ENCODE assay signal across 14 mouse cellular contexts in genomic region chr1:176944458-176945174, GRCm38 (mm10).
DNase-seq lines count a peak whose midpoint lies in the region; ATAC-seq and TF ChIP-seq lines count a peak whose summit lies in the region.
"Had no signal": no experiment of that assay in that cellular context is flagged by ENCODE, and none has a peak within 500 bp of the region (broad histone marks: within the 10 kb centered on the region; RNA-seq: fewer than 3 reads in every experiment).

No protein-coding gene starts in this region.

- no peaks in the 10 kb centered on the region for H3K9me3 ChIP-seq in hindbrain, postnatal 0 days (ENCODE audit: low read length)
- H3K9me3 ChIP-seq in hindbrain, embryonic 14.5 days (ENCODE audit: control insufficient read depth, low read length): no peaks in the 10 kb centered on the region
- H3K9me3 ChIP-seq: hindbrain, embryonic 12.5 days had no signal

- no peaks in the 10 kb centered on the region for H3K27me3 ChIP-seq in hindbrain, postnatal 0 days (ENCODE audit: insufficient read depth, low read length)
- no peaks in the 10 kb centered on the region for H3K27me3 ChIP-seq in hindbrain, embryonic 14.5 days (ENCODE audit: control insufficient read depth, insufficient read depth, low read length)
- H3K27me3 ChIP-seq: hindbrain, embryonic 12.5 days; Patski had no signal

- ATAC-seq in hindbrain, postnatal 0 days: no peak
- no peak for ATAC-seq in hindbrain, embryonic 14.5 days (ENCODE audit: low FRiP score)
- ATAC-seq in activated CD4-positive, CD25-positive, alpha-beta regulatory T cell, adult 4 months: peak; percentile 10
- peak; percentile 70 for ATAC-seq in granulocyte monocyte progenitor cell, adult 5-6 weeks (replicated peaks; ENCODE audit: poor library complexity, severe bottlenecking)
- ATAC-seq: Patski had no signal

- H3K4me2 ChIP-seq in hindbrain, postnatal 0 days (ENCODE audit: low read depth, low read length): no peak overlapping the region
- no peak overlapping the region for H3K4me2 ChIP-seq in hindbrain, embryonic 14.5 days (replicated peaks)
- H3K4me2 ChIP-seq: hindbrain, embryonic 12.5 days had no signal

- no peak for DNase-seq in hindbrain, postnatal 0 days (ENCODE audit: low spot score)
- DNase-seq in hindbrain, embryonic 14.5 days (ENCODE audit: low spot score): no peak
- DNase-seq in thymus, postnatal 0 days (ENCODE audit: low spot score): peak; percentile 26
- no peak for DNase-seq in ovary, postnatal 10 days (ENCODE audit: low spot score)
- no peak for DNase-seq in MN1 (ENCODE audit: low spot score)
- no peak for DNase-seq in layer of hippocampus, postnatal 36 days
- DNase-seq: kidney, adult 8-10 months; left cerebral cortex, postnatal 4 days had no signal

- no peak overlapping the region for H3K9ac ChIP-seq in hindbrain, postnatal 0 days (replicated peaks; ENCODE audit: low read length)
- no peak overlapping the region for H3K9ac ChIP-seq in hindbrain, embryonic 14.5 days
- H3K9ac ChIP-seq: hindbrain, embryonic 12.5 days; liver, embryonic 14.5 days had no signal

- 62% methylated on average over 8 of the region's 8 CpGs for WGBS in hindbrain, postnatal 0 days
- WGBS in hindbrain, embryonic 14.5 days: 65% methylated on average over 8 of the region's 8 CpGs

- no peak overlapping the region for H3K4me3 ChIP-seq in hindbrain, postnatal 0 days (ENCODE audit: low read length)
- H3K4me3 ChIP-seq in hindbrain, embryonic 14.5 days (replicated peaks; ENCODE audit: low read length): no peak overlapping the region
- H3K4me3 ChIP-seq: hindbrain, embryonic 12.5 days had no signal

- no peaks in the 10 kb centered on the region for H3K36me3 ChIP-seq in hindbrain, postnatal 0 days (ENCODE audit: insufficient read depth, low read length)
- H3K36me3 ChIP-seq in hindbrain, embryonic 14.5 days (replicated peaks; ENCODE audit: control insufficient read depth, insufficient read depth): no peaks in the 10 kb centered on the region
- H3K36me3 ChIP-seq: hindbrain, embryonic 12.5 days had no signal

- H3K4me1 ChIP-seq in hindbrain, postnatal 0 days (ENCODE audit: insufficient read depth, low read length): no peaks in the 10 kb centered on the region
- H3K4me1 ChIP-seq in hindbrain, embryonic 14.5 days (replicated peaks; ENCODE audit: control insufficient read depth, insufficient read depth, low read length): peaks cover 12% of the 10 kb centered on the region; the same call in 1 of the 2 replicates

- H3K27ac ChIP-seq in hindbrain, postnatal 0 days: peak overlapping the region; percentile 42
- no peak overlapping the region for H3K27ac ChIP-seq in hindbrain, embryonic 14.5 days
- H3K27ac ChIP-seq: hindbrain, embryonic 12.5 days; liver, embryonic 14.5 days; macrophage had no signal

- TF ChIP-seq CTCF in hindbrain, postnatal 0 days (IDR thresholded peaks at IDR 0.05; ENCODE audit: low read depth): no peak

Comparison
In these comparisons a context has a peak if more than half of its experiments do, and no peak if none do; other contexts are left out.
1. ATAC-seq: peak in activated CD4-positive, CD25-positive, alpha-beta regulatory T cell, adult 4 months (single experiment) and granulocyte monocyte progenitor cell, adult 5-6 weeks (single experiment); none in hindbrain, postnatal 0 days (single experiment) and hindbrain, embryonic 14.5 days (single experiment).